Comparison of ENCODE assay signal across 8 mouse cellular contexts in genomic region chr11:53849588-53850320, GRCm38 (mm10). TPM values are rescaled to one million over a fixed set of nuclear protein-coding genes. Genes with fewer than 3 reads are reported as not detected.
A peak's percentile ranks its signal among the peaks of the same experiment; 100 is the strongest.
DNase-seq lines count a peak whose midpoint lies in the region; ATAC-seq and TF ChIP-seq lines count a peak whose summit lies in the region.

No protein-coding gene starts in this region.

- POLR2A ChIA-PET in Patski (lab: Charles Lee), result interaction anchor here (0.8 to 1.1 kb wide), 2 partner anchors 79 to 89 kb away, joined by 3 to 5 read pairs; no protein-coding TSS in a partner anchor

- 35% methylated on average over 9 of the region's 9 CpGs for WGBS in hindbrain, embryonic 10.5 days

- CTCF ChIA-PET in Patski (lab: Charles Lee), result interaction anchor here (0.6 to 3.0 kb wide), 21 partner anchors 8 to 222 kb away, joined by 3 to 30 read pairs (median 5); partner anchors contain the start of gene Gm17334

- no peaks in the 10 kb centered on the region for H3K9me3 ChIP-seq in hindbrain, embryonic 10.5 days

- H3K4me1 ChIP-seq in hindbrain, embryonic 10.5 days (replicated peaks), result 0 out of 2 replicates have a peak, but pooled peaks cover 6% of the 10 kb centered on the region

- ATAC-seq in Patski, result peak; percentile 67
- peak; percentile 91 for ATAC-seq in frontal cortex, adult (ENCODE audit: low TSS enrichment)
- peak; percentile 94 for ATAC-seq in megakaryocyte, adult 5-6 weeks (ENCODE audit: poor library complexity, severe bottlenecking)

- no peak overlapping the region for H3K4me3 ChIP-seq in hindbrain, embryonic 10.5 days

- peak overlapping the region; percentile 67; the same call in 1 of the 2 replicates for H3K27ac ChIP-seq in hindbrain, embryonic 10.5 days

- no peaks in the 10 kb centered on the region for H3K27me3 ChIP-seq in Patski
- H3K27me3 ChIP-seq in hindbrain, embryonic 10.5 days (ENCODE audit: insufficient read depth, poor library complexity, severe bottlenecking), result peaks cover 6% of the 10 kb centered on the region; the same call in 1 of the 2 replicates

- H3K36me3 ChIP-seq in hindbrain, embryonic 10.5 days, result no peaks in the 10 kb centered on the region

- DNase-seq in Patski (ENCODE audit: low read depth, low spot score), result peak; percentile 24
- peak; percentile 80 for DNase-seq in cerebellum, adult 9-10 months
- peak; percentile 78 for DNase-seq in hindbrain, embryonic 10.5 days (ENCODE audit: low spot score)
- peak; percentile 54 to 66 for DNase-seq in layer of hippocampus, postnatal 36 days
- DNase-seq in right cerebral cortex, adult 18-20 months, result peak; percentile 72
- DNase-seq in urinary bladder, postnatal 10 days (ENCODE audit: low spot score), result peak; percentile 40

- in situ Hi-C loops in Patski (cut with MboI; ENCODE audit: low pct_unique_long_range_greater_than_20kb), result loop anchor here (5.0 kb wide), 1 partner anchor 97 kb away; no protein-coding TSS in a partner anchor

- TF ChIP-seq CTCF in Patski (IDR thresholded peaks at IDR 0.05), result peak; percentile 92

RNA-seq across cellular contexts. Expression of gene Gm12216, which starts 9.3 kb away (rescaled TPM):
- polyA plus RNA-seq in Patski (2021), result 0.58 TPM
- 0.21 TPM in 1 of 2 replicates, not detected in the other for polyA plus RNA-seq in hindbrain, embryonic 10.5 days (2016; fragmentation: Nextera tagmentation; extraction: Ambion mirVana)
- total RNA-seq in layer of hippocampus, postnatal 36 days (2021), result 1 to 10 TPM; 8.0 to 9.5 TPM
- 0.25 and 0.84 TPM in 2 replicates for total RNA-seq in megakaryocyte, adult 5-6 weeks (2015)
- total RNA-seq in megakaryocyte, adult 5-6 weeks (2017), result 0.70 TPM in 1 of 2 replicates, not detected in the other

RNA-seq across cellular contexts. Expression of gene Slc22a5, which starts 41.7 kb away (rescaled TPM):
- 26.7 TPM for polyA plus RNA-seq in Patski (2021)
- polyA plus RNA-seq in hindbrain, embryonic 10.5 days (2016; fragmentation: Nextera tagmentation; extraction: Ambion mirVana), result 6.3 and 7.7 TPM in 2 replicates
- total RNA-seq in layer of hippocampus, postnatal 36 days (2021), result 1 to 10 TPM; 9.2 to 9.3 TPM
- total RNA-seq in megakaryocyte, adult 5-6 weeks (2015), result 4.7 and 5.5 TPM in 2 replicates
- 4.6 and 6.6 TPM in 2 replicates for total RNA-seq in megakaryocyte, adult 5-6 weeks (2017)

Comparison
In these comparisons a context has a peak if more than half of its experiments do, and no peak if none do; other contexts are left out.
1. DNase-seq: peak in every context shown above with its lines; median percentile 80 in cerebellum, adult 9-10 months; 78 in hindbrain, embryonic 10.5 days; 72 in right cerebral cortex, adult 18-20 months; 60 in layer of hippocampus, postnatal 36 days; 40 in urinary bladder, postnatal 10 days; 24 in Patski.
2. RNA of gene Gm12216, which starts 9.3 kb away (total RNA-seq): 8.0 to 9.5 TPM in layer of hippocampus, postnatal 36 days; 0.25 to 0.84 TPM in megakaryocyte, adult 5-6 weeks; every median in the first group is over 4 times any median in the second.
3. Peak in every context shown above with its lines, with median percentiles within 50 percentile points of each other: ATAC-seq.